Mouse (Mus musculus): ENCODE data around the gene Crocc2. TPM values are rescaled to one million over a fixed set of nuclear protein-coding genes. Genes with fewer than 3 reads are reported as not detected.

The Crocc2 gene
- 0.16 and 0.18 TPM in 2 replicates for polyA plus RNA-seq (2016; fragmentation: Nextera tagmentation; extraction: Ambion mirVana)

DNA sequence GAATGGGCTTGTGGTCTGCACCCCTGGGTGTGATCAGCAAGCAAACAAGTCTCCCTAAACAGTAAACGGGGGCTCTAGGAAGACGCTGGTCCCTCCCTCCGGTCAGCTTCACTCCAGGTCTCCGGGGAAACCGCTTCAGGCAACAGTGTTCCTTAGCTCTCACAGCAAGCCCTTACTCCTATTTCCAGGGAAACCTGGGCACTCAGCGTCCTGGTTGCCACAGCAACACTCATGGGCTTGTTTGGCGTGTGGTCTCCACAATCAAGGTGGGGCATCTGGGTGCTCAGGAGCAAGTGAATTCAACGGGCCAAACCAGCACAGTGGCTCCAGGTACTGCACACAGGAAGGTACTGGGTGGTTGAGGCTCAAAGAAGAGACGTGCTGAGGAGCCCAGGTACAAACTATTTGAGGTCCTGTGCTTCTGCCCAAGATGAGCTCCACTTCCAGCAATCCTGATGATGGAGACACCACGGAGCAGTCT is at the start of gene Crocc2:
Crocc2 (plus strand) TSS at position 431 of the 481 bp plus-strand sequence.
- Histone ChIP-seq H3K9me3 (no peaks in the 10 kb centered on the region), H3K4me1 (0 out of 2 replicates have a peak, but pooled peaks cover 6% of the 10 kb centered on the region), H3K27ac (replicated peaks) (no peak within 1 kb of the TSS), H3K36me3 (no peaks in the 10 kb centered on the region), H3K4me3 (no peak within 1 kb of the TSS), H3K9ac (replicated peaks) (no peak within 1 kb of the TSS), H3K27me3 (no peaks in the 10 kb centered on the region), H3K4me2 (replicated peaks) (no peak within 1 kb of the TSS)
- ATAC-seq (ENCODE audit: low FRiP score, low read depth) = no peak
- WGBS = 37% methylated on average over 10 of the region's 10 CpGs

GRCm38 (mm10) chr1:93118816-93119215 is 49.7 kb upstream of the Crocc2 start:
- H3K4me3 ChIP-seq = no peak overlapping the region
- no peak overlapping the region for H3K9ac ChIP-seq (replicated peaks)
- H3K36me3 ChIP-seq = no peaks in the 10 kb centered on the region
- ATAC-seq (ENCODE audit: low FRiP score, low read depth) = no peak
- no peaks in the 10 kb centered on the region for H3K27me3 ChIP-seq
- 45% methylated on average over 4 of the region's 4 CpGs for WGBS
- peaks cover 8% of the 10 kb centered on the region for H3K4me1 ChIP-seq
- H3K4me2 ChIP-seq (replicated peaks) = no peak overlapping the region
- no peak overlapping the region for H3K27ac ChIP-seq (replicated peaks)
- H3K9me3 ChIP-seq = no peaks in the 10 kb centered on the region

DNA sequence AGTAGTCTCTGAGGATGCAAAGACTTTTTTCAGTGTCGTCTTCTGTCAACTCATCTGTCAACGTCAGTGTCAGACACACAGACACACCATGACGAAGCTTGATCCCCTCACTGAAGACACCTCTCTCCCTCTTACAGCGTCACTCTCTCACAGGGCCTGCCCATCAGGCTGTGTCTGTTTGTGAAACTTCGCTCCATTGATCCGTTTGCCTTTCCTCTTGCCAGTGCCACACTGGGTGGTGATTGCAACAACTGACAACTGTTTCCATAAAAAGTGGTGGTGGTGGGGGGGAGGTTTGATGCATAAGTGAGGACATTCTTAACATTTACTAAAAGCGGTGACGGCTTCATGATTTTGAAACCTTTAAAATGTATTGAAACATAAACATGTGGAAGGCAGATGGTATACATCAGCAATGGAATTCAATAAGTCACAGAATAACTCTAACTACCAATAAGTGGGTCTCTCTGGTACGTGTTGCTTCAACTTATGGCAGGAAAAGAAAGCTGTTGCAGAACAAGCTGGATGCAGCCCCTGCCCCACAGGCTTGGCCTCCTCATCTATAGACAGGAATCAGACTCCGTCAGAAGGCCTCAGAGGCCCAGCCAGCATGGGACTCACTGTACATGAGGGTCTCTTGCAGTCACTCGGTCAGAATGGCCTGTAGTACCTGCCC is 45.2 kb upstream of the Crocc2 start:
- H3K9me3 ChIP-seq = no peaks in the 10 kb centered on the region
- no peak overlapping the region for H3K27ac ChIP-seq (replicated peaks)
- ATAC-seq (ENCODE audit: low FRiP score, low read depth) = no peak
- H3K27me3 ChIP-seq = no peaks in the 10 kb centered on the region
- no peaks in the 10 kb centered on the region for H3K36me3 ChIP-seq
- no peak overlapping the region for H3K4me3 ChIP-seq
- 84% methylated on average over 11 of the region's 11 CpGs for WGBS
- H3K4me1 ChIP-seq = 0 out of 2 replicates have a peak, but pooled peaks cover 2% of the 10 kb centered on the region
- H3K9ac ChIP-seq (replicated peaks) = no peak overlapping the region
- no peak overlapping the region for H3K4me2 ChIP-seq (replicated peaks)

DNA sequence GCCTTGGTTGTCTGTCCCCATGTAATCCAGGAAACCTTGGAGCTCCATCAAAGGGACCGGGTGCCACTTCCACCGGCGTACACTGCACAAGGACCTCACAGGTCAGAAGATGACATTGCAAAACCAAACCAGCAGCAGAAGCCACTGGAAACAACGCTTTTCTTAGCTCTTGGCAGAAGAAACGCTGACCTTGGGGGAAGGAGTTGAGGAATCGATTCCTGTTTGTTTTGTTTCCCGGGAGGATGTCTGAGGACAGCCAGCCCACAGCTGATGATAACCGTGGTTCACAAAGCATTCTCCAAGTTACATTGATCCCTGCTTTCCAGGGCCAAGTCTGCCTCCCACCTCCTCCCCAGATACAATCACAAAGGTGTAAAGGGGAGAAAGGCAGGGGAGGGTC is 44.5 kb upstream of the Crocc2 start:
- 74% methylated on average over 8 of the region's 8 CpGs for WGBS
- H3K4me1 ChIP-seq = no peaks in the 10 kb centered on the region
- no peaks in the 10 kb centered on the region for H3K36me3 ChIP-seq
- ATAC-seq (ENCODE audit: low FRiP score, low read depth) = no peak
- no peak overlapping the region for H3K9ac ChIP-seq (replicated peaks)
- no peaks in the 10 kb centered on the region for H3K9me3 ChIP-seq
- no peaks in the 10 kb centered on the region for H3K27me3 ChIP-seq
- no peak overlapping the region for H3K27ac ChIP-seq (replicated peaks)
- H3K4me2 ChIP-seq (replicated peaks) = no peak overlapping the region
- no peak overlapping the region for H3K4me3 ChIP-seq

GRCm38 (mm10) chr1:93125256-93125655 is 43.3 kb upstream of the Crocc2 start:
- H3K4me1 ChIP-seq = no peaks in the 10 kb centered on the region
- no peak overlapping the region for H3K9ac ChIP-seq (replicated peaks)
- no peaks in the 10 kb centered on the region for H3K27me3 ChIP-seq
- H3K27ac ChIP-seq (replicated peaks) = no peak overlapping the region
- no peak for ATAC-seq (ENCODE audit: low FRiP score, low read depth)
- H3K9me3 ChIP-seq = no peaks in the 10 kb centered on the region
- no peak overlapping the region for H3K4me2 ChIP-seq (replicated peaks)
- H3K4me3 ChIP-seq = no peak overlapping the region
- 76% methylated on average over 5 of the region's 5 CpGs for WGBS
- no peaks in the 10 kb centered on the region for H3K36me3 ChIP-seq

GRCm38 (mm10) chr1:93128209-93128608 is 40.3 kb upstream of the Crocc2 start:
- whole genome bisulfite sequencing = 80% methylated on average over 8 of the region's 8 CpGs
- Histone ChIP-seq H3K9ac (replicated peaks) (no peak overlapping the region), H3K36me3 (no peaks in the 10 kb centered on the region), H3K27me3 (no peaks in the 10 kb centered on the region; the same call in 1 of the 2 replicates), H3K4me3 (no peak overlapping the region), H3K4me1 (no peaks in the 10 kb centered on the region), H3K9me3 (no peaks in the 10 kb centered on the region), H3K27ac (replicated peaks) (no peak overlapping the region), H3K4me2 (replicated peaks) (no peak overlapping the region)
- no peak for ATAC-seq (ENCODE audit: low FRiP score, low read depth)

DNA sequence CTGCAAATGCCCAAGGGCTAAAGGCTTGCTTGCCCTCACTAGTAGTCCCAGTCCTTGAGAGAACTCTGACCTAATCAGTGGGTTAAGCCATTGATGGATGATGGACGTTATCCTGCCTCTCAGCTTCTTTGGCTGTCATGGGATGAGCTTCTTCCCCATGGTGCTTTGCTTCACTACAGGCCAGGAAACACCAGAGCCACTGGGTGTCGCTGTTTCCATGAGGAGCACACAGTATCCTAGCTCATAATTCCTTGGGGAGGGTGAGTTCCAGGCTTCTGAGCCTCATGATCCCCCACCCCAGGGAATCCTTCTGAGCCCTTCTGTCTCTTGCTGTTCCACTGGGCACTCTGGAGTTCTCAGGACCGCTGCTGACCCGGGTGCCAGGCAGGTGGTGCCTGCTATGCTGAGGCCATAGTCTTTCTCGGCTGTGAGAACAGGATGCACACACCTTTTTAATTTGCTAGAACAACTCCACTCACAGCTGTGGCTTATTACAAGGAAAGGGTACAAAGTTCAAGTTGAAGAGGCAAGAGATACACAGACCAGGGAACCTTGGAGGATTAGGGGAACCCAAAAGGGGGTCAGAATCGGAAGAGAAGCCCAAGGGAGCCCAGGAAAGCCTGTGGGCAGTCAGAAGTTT is 39.7 kb upstream of the Crocc2 start:
- Histone ChIP-seq H3K9me3 (no peaks in the 10 kb centered on the region), H3K36me3 (no peaks in the 10 kb centered on the region), H3K27me3 (no peaks in the 10 kb centered on the region; the same call in 1 of the 2 replicates), H3K27ac (replicated peaks) (no peak overlapping the region), H3K9ac (replicated peaks) (no peak overlapping the region), H3K4me1 (no peaks in the 10 kb centered on the region), H3K4me3 (no peak overlapping the region), H3K4me2 (replicated peaks) (no peak overlapping the region)
- ATAC-seq (ENCODE audit: low FRiP score, low read depth) = no peak
- 25% methylated on average over 6 of the region's 6 CpGs for WGBS

DNA sequence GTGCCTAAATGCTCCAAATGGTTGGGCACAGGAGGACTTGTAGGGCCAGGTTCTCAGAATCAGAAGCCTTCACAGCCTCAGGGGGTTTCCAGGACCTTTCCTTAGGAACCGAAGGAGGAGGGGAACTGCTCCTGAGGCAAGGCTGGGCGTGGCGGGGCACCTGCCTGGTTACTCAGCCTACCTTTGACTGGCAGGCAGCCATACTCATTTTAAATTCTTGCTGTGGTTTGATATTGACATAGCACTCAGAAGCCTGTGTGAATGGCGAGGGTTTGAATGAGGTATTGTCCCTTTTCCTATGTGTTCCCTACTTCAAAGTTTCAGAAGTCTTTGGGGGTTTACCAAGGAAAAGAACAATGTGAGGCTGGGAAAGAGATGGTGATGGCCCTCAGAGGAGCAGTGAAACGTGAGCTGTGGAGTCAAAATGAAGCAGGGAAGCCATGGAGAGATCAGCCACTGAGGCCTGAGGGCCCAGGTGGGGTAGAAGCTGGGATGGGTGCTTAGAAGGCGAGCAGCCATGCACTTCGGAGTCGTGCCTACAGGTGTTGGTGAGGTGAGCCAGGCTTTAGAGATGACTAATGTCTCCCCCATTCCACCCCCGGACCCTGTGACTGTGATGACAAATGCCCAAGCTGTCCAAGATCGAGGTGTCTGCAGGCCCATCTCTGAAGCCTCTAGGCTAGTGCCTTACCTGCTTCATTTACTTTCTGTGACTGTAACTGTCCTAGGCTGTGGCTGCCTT is 38.1 kb upstream of the Crocc2 start:
- Histone ChIP-seq H3K4me3 (no peak overlapping the region), H3K4me2 (replicated peaks) (no peak overlapping the region), H3K27ac (replicated peaks) (no peak overlapping the region), H3K27me3 (no peaks in the 10 kb centered on the region; the same call in 1 of the 2 replicates), H3K36me3 (no peaks in the 10 kb centered on the region), H3K9ac (replicated peaks) (no peak overlapping the region), H3K4me1 (no peaks in the 10 kb centered on the region), H3K9me3 (no peaks in the 10 kb centered on the region)
- WGBS = 71% methylated on average over 10 of the region's 10 CpGs
- no peak for ATAC-seq (ENCODE audit: low FRiP score, low read depth)

GRCm38 (mm10) chr1:93132676-93133075 is 35.8 kb upstream of the Crocc2 start:
- no peak overlapping the region for H3K9ac ChIP-seq (replicated peaks)
- no peaks in the 10 kb centered on the region for H3K36me3 ChIP-seq
- H3K4me1 ChIP-seq = no peaks in the 10 kb centered on the region
- 74% methylated on average over 8 of the region's 8 CpGs for WGBS
- no peak overlapping the region for H3K4me2 ChIP-seq (replicated peaks)
- H3K9me3 ChIP-seq = no peaks in the 10 kb centered on the region
- no peak for ATAC-seq (ENCODE audit: low FRiP score, low read depth)
- no peaks in the 10 kb centered on the region; the same call in 1 of the 2 replicates for H3K27me3 ChIP-seq
- H3K4me3 ChIP-seq = no peak overlapping the region
- H3K27ac ChIP-seq (replicated peaks) = no peak overlapping the region

DNA sequence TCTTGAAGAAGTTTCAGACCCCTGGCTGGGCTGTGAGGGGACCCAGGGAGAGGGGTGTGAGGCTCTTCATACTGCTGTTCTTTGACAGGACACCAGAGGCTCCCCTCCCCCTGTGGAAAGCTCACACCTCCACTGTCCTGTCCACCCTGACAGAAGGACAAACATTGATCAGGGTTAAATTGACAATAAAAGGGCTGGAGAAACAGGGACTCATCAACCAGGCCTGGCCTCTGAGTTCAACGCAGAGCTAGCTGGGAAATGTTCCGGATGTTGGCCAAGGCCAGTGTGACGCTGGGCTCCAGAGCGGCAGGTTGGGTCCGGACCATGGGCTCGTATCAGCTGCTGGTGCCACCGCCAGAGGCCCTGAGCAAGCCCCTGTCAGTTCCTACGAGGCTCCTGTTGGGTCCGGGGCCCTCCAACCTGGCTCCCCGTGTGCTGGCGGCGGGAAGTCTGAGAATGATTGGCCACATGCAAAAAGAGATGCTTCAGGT is 33.4 kb upstream of the Crocc2 start, which contains the start of gene Agxt:
Agxt (plus strand) TSS at position 205 of the 491 bp plus-strand sequence.
- Histone ChIP-seq H3K27ac (replicated peaks) (no peak within 1 kb of the TSS), H3K4me1 (no peaks in the 10 kb centered on the region), H3K4me2 (replicated peaks) (no peak within 1 kb of the TSS), H3K4me3 (no peak within 1 kb of the TSS), H3K9ac (replicated peaks) (no peak within 1 kb of the TSS), H3K27me3 (no peaks in the 10 kb centered on the region; the same call in 1 of the 2 replicates), H3K9me3 (no peaks in the 10 kb centered on the region), H3K36me3 (no peaks in the 10 kb centered on the region)
- 87% methylated on average over 12 of the region's 12 CpGs for WGBS
- ATAC-seq (ENCODE audit: low FRiP score, low read depth) = no peak

- no peak overlapping the region for H3K4me2 ChIP-seq (replicated peaks)
- WGBS = 83% methylated on average over 6 of the region's 6 CpGs
- ATAC-seq (ENCODE audit: low FRiP score, low read depth) = no peak
Measured at GRCm38 (mm10) chr1:93138534-93138933, 30.0 kb upstream of the Crocc2 start.

DNA sequence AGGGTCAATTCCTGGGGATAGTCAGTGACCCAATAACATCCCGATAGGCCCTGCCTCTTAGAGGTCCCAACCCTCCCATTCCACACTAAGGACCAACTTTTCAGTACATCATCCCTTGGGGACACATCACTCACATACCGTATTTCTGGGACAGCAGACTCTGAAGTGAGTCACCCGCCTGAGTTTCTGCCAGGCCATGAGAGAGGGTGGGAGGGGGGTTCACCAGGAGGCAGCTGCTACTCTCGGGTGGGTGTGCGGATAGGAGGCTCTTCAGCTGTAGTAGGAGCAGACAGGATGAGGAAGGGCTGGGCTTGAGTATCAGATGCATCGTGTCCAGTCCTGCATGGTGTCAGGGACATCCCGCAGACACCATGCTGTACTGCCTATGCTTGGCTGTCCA is 28.8 kb upstream of the Crocc2 start:
- no peak overlapping the region for H3K9ac ChIP-seq (replicated peaks)
- H3K4me3 ChIP-seq = no peak overlapping the region
- no peak overlapping the region for H3K4me2 ChIP-seq (replicated peaks)
- no peaks in the 10 kb centered on the region for H3K9me3 ChIP-seq
- ATAC-seq (ENCODE audit: low FRiP score, low read depth) = no peak
- H3K27me3 ChIP-seq = no peaks in the 10 kb centered on the region
- no peaks in the 10 kb centered on the region for H3K36me3 ChIP-seq
- WGBS = 82% methylated on average over 7 of the region's 7 CpGs
- H3K27ac ChIP-seq (replicated peaks) = no peak overlapping the region
- no peaks in the 10 kb centered on the region for H3K4me1 ChIP-seq

More at GRCm38 (mm10) chr1:93138534-93138933, 30.0 kb upstream of the Crocc2 start:
- Histone ChIP-seq H3K27ac (replicated peaks) (no peak overlapping the region), H3K4me3 (no peak overlapping the region), H3K36me3 (no peaks in the 10 kb centered on the region), H3K27me3 (no peaks in the 10 kb centered on the region), H3K9ac (replicated peaks) (no peak overlapping the region), H3K9me3 (no peaks in the 10 kb centered on the region), H3K4me1 (no peaks in the 10 kb centered on the region)

Measured in midbrain, embryonic 12.5 days (tissue).